Mouse (Mus musculus): ENCODE measurements around the gene Vps9d1.
"Not testable (repeated sequence)": the region's sequence is repeated elsewhere in the genome, so short reads cannot be mapped to it uniquely, and the experiment has no call there.

Vps9d1 gene

DNA sequence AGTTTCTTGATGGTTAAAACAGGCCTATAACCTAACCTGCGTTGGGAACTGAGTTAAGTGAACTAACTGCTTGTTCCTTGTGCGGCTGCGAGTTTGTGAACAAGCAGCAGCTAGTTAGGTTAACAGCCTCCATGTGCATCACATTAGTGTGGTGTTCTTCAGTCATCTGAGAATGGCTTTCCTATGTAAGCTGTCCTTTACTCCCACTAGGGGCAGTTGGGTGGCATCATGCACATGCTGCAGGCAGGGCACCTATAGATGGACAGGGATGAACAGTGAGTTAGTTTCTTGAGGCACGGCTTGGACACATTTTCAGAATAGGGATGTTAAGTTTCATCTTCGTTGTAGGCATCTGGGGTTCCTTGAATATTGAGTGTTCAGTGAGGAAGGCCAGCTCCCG, 1.0 kb upstream of the Vps9d1 start:
- no peak for ATAC-seq (ENCODE audit: insufficient number of reproducible peaks, low FRiP score, low TSS enrichment)

DNA sequence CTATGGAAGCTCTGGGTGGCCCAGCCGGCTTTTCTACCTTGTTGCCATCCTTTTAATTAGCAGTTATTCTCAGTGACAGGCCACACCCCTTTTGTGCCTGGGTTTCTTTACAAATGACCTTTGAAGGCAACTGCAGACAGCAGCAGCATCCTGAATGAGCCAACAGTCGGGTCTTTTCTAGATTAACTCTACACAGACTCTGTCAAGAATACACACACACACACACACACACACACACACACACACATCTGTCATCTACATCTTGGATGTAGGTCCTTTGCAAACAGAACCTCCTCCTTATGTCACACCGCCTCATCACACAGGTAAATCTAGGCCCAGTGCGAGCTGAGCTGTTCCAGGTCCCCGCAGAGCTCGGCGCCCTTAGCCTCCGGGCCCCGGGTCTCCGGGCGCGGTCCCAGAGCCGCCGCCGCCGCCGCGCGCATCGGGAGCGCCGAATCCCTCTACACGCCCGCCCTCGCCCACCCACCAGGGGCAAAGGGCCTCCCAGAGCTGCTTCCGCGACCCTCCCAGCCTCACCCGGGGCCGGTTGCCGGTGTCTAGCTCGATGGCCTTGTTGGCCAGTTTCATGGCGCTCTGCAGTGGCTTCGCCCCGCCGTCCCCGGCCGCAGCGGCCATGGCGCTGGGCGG, 573 bp downstream of the Vps9d1 start:
- no peak; the same call in 1 of the 2 replicates for ATAC-seq (ENCODE audit: insufficient number of reproducible peaks, low FRiP score, low TSS enrichment)

DNA sequence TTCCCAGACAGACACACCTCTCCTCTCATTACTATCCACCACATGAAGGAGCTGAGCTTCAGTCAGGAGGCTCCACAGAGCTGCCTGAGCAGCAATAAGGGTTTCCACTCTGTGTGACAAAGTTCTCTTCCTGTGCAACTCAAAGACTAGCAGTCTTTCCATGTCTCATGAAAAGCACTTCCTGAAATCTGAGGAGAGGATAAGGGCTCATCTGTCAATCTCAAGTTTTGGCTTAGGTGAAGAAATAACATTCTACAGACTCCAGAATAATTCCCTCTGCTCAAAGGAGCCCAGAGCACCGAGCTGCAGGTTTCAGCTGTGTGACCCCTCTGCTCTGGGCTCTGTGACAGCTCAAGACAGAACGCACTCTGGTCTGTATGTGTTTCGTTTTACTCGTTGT, 1.2 kb downstream of the Vps9d1 start:
- no peak for ATAC-seq (ENCODE audit: insufficient number of reproducible peaks, low FRiP score, low TSS enrichment)

DNA sequence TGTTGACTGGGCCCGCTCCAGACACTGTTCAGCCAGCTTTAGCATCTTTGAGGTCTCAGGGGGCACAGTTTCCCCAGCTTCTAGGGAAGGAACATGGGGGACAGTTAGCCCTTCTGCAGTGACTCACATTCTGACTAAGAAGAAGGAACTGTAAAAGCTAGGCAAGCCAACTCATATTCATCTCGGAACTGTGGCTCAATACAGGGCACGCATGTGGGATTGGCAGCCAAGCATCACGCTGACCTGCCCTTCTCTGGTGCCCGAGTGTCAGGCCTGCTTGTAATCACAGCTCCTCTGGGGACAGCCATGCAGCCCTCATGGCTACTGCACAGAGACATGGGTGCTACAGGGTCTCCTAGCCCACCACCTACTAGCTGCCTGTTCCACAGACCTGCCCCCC, 3.2 kb downstream of the Vps9d1 start:
- no peak for ATAC-seq (ENCODE audit: insufficient number of reproducible peaks, low FRiP score, low TSS enrichment)

DNA sequence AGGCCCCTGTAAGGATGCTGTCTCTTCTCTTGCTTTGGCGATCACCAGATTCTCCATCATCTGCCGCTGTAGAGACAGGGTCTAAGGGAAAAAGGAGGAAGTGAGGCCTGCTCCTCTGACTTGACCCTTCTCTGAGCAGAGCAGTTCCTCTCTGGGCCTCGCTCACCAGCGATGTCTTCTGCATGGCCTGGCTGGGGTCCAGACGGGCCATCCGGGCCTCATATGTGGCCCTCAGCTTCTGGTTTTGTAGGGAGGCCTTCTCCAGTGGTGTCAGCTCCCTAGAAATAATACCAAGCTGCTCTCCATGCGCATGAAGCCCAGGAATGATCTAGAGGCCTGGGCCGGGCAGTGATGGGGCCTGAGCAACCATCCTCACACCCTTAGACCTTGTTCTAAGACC, 5.6 kb downstream of the Vps9d1 start:
- no peak for ATAC-seq (ENCODE audit: insufficient number of reproducible peaks, low FRiP score, low TSS enrichment)

DNA sequence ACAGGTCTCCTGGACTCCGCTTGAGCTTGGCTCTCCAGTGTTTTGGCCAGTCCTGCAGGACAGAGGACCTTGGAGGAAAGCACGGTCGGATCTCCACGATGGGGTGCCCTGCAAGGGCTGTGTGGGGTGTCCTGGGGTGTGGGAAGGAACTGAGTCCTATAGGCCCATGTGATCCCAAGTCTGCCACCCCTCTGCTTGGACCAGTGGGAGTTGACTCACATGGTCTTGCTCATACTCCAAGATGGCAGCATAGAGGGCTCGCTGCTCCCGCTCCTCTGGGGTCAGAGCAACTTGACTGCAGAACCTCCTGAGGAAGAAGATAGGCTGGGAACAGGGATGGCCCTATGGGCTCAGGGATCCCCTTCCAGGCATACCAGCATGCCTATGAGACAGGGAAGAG, 6.4 kb downstream of the Vps9d1 start:
- no peak for ATAC-seq (ENCODE audit: insufficient number of reproducible peaks, low FRiP score, low TSS enrichment)

DNA sequence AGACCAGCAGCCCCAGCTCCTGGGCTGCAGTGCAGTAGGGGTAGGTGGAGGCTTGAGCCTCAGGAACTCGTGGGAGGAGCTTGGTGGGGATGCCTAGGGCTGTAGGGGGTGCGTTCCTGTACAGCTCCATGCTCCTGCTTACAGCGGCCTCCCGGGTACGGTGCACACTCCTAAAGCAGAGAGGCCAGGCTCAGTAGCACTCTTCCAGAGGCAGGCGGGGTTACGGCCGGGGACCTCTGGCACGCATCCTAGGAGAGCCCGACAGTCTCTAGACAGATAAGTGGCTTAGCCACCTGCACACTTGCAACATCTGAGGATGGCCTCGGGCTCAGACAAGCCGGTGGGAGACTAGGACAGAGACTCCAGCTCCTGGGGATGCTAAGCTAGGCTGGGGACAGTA, 8.6 kb downstream of the Vps9d1 start:
- ATAC-seq (ENCODE audit: insufficient number of reproducible peaks, low FRiP score, low TSS enrichment): no peak

DNA sequence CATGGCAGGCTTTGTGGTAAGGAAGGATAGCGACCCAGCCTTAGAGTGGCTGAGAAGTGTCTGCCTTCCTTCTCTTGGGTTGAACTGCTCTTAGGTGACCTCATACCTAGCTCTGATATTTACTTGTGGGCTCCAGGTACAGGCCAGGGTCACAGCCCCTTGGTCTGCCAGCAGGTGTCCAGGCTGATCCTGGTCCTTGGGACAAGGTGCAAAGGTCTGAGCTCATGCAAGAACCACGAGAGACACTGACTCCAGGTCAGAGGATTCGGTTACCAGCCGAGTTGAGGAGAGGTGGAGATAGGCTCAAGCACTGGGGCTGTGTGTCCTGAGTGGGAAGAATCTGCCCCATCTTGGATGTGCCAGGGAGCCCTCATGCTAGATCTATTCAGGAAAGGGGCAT, 9.8 kb downstream of the Vps9d1 start:
- ATAC-seq (ENCODE audit: insufficient number of reproducible peaks, low FRiP score, low TSS enrichment): no peak

DNA sequence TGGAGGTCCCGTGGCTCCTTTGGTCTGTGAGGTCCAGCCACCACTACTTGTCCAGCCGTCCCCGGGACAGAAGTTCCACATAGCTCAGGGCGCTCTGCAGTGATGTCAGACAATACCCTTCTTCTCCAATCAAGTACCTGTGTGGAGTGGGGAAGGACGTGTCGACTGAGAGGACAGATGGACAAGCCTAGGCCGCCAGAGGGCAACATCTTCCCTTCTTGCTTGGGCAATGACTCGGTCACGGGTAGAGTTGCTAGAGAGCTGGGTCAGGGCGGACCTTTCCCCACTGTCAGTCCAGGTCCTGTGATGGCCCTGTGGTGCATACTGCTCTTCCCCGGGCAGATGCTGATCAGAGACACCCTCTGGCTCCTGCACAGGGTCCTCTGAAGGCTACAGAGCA, 11.1 kb downstream of the Vps9d1 start:
- ATAC-seq (ENCODE audit: insufficient number of reproducible peaks, low FRiP score, low TSS enrichment): no peak

DNA sequence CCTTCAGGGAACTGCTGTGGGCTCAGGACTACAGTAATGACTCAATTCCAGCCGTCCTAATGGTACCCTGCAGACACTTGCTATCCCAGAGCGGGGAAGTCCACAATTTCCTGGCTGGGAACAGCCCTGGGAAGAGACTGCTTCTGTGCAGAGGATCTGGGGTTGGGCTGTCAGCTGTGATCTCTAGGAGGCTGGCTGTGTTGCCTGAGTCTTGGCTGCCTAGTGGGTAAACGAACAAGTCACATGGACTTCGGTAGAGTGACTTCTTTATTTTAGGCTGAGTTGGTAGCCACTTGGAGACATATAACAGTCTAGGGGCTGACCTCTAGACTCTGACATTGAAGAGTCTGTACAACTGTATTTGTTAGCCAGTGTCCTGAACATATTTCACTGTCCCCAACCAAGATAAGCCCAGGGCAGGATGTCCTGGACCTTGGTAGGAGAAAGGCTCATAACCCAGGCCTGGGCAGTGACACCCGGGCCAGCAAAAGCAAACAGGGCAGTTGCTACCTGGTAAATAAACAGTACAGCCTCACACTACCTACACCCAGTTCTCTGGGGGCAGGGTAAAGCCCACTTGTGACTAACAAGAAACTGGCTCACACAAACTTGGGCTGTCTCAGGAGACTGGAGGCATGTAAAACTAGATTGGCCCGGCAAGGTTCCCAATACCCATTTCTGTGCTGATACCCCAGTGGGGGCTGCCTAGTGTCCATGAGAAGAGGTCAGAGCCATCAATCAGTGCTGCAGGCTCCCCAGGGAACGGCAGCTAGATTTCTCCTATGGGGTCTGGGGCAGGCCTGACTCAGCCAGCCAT, 11.8 kb downstream of the Vps9d1 start:
- no peak for ATAC-seq (ENCODE audit: insufficient number of reproducible peaks, low FRiP score, low TSS enrichment)

DNA sequence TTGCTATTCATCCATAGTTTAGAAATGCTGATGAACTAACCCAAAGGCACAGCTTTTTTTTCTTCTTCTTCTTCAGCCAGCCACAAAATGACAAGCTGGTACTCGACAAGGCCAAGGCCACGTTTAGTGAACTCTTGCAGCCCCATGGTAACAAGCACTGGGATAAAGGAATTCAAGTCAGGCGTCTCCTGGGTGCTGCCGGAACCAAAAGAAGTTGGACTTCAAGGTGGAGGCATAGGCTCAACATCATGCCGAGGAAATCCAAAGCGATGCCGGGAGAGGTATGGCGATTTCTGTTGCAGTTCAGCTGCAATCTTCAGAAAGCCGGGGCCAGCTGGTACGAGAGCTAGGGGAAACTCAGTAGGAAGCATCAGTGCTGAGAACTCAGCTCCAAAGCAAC, 14.8 kb downstream of the Vps9d1 start:
- no peak for ATAC-seq (ENCODE audit: insufficient number of reproducible peaks, low FRiP score, low TSS enrichment)

DNA sequence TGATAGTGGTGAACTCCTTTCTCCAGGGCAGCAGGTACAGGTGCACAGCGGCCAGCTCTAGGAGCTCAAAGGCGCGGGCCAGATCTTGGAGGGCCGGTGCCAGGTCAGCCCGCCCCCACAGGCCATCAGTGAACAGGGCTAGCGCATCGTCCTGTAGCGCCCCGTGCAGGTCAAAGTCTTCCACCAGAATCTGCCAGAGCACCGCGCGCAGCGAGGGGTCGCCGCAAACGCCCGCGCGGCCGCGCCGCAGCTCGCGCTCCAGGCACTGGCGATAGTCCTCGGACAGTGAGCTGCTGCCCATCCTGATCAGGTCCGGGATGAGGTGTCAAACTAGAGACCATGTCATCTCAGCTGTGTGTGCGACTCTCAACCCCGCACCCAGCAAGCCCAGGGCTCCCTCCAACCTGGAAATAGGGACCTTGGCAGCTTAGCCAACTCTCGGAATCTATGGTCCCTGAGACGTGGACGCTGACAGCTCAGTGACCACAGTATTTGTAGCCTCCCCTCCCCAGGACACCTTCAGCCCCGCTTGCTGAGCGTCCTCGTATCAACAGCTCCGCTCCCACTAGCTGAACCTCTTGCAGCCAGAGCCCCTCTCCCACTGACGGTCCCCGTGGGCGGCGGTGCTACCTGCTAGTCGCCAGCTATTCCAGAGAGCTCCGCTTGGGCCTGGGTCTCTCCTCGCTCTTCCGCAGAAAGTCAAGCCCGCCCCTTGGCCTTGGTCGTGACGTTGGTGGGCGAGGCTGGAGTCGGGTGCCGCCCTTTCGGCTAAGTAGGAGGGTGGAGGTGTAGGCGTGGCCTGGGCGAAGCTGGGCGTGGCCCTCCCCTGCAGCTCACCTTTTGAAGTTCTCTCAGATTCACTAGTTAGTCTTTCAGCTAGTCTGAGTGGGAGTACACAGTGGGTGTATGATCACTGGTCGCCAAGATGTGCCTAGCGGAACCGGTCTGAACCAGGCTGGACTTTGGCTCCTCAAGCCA, 18.3 kb downstream of the Vps9d1 start, which contains the start of gene Spata2l:
TSS of gene Spata2l (minus strand) at position 714 of the 978 bp plus-strand sequence.
- peak; percentile 73 for ATAC-seq (ENCODE audit: insufficient number of reproducible peaks, low FRiP score, low TSS enrichment)

DNA sequence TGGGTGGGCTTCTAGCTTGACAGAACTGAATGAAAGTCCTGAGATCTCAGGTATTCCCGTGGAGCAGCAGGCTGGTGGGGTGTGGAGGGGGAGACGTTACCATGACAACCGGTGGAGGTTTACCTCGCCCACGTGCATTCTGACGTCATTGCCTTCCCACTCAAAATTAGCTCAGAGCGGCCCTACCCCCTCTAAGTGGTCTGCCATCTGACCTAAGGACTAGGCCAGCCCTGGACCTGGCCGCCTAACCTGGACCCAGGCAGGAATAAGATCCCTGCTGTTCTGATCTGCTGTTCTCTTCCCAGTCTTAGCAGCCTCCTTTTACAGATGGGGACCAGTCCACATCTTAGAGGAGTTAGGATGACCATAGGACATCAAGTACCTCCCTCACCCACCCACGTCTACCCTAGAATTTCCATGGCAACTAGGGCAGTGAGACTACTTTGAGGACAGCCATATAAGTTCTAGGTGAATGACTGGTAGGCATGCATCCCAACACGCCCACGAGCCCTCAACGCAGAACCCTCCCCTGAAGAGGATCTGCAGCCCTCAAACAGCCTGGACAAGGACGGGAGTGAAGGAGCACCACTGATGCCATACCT, 19.1 kb downstream of the Vps9d1 start:
- 0 out of 2 replicates have a peak, but pooled peaks have one; percentile 8 for ATAC-seq (ENCODE audit: insufficient number of reproducible peaks, low FRiP score, low TSS enrichment)

DNA sequence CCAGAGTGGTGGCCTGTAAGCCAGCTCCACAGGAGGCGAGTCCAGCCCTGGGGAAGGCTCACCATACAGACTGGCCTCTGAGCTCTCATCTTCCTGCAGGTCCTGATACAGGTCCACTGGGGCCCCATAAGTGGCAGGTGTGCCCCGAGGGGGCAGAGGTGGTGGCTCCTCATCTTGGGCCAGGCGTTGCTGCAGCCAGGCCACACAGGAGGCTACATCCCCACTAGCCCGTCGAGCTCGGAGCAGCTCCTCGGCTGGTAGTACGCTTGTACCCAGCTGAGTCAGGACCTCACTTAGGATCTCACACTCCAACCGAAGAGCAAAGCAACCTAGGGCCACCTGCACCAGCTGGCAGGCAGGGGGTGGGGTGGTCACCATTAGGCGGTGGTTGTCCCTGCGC, 20.4 kb downstream of the Vps9d1 start:
- no peak for ATAC-seq (ENCODE audit: insufficient number of reproducible peaks, low FRiP score, low TSS enrichment)

DNA sequence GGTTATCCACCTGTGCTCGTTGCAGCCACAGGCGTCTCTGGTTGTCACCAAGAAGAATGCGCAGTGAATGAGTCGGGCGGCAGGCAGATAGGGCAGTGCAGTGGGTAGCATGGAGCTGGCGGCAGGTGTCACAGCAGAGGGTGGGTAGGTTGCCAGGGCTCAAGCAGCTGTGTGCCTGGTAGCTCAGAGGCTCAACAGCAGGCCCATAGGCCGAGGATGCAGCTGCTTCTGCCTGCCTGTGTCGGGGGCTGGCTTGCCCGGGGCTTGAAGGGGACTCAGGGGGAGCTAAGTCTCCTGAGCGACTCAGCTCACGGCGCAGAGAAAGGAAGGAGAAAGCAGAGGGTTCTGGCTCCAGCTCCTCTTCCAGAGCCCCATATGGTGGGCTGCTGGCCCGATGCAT, 20.8 kb downstream of the Vps9d1 start:
- no peak for ATAC-seq (ENCODE audit: insufficient number of reproducible peaks, low FRiP score, low TSS enrichment)

DNA sequence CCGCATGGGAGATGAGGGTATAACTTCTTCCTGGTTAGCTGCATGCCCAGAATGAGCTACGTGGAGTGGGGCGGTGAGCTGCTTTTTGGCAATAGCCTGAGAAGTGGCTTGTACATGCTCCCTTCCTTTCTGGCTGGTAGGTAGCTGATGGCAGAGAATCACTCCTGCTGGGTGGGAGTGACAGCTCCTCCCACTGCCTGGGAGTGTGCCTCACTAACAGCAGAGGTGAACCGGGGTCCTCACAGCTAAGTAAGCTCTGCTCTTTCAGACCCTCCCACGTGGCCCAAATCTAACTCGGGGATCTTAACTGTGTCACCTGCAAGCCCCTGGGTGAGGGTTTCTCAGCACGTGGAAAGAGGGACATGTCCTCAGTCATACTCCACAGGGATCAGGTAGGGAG, 21.6 kb downstream of the Vps9d1 start:
- ATAC-seq (ENCODE audit: insufficient number of reproducible peaks, low FRiP score, low TSS enrichment): no peak

DNA sequence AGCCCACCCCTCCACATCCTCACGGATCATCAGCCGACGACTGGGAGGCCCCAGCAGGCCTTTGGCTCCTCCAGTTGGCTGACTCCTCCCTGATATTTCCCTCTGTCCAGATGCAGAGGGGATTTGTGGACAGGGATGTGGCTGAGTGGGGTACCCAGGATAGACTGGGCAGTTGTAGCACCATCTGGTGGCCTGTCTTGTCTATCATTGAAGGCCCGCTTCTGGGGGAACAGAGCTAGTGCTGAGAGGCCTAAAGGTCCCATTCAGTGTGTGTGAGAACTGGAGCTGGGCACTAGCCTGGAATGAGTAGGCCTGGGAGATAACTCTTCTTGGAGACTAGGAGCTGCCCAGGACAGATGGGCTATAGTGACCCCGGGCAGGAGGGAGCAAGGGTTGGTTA, 22.4 kb downstream of the Vps9d1 start:
- ATAC-seq (ENCODE audit: insufficient number of reproducible peaks, low FRiP score, low TSS enrichment): no peak

DNA sequence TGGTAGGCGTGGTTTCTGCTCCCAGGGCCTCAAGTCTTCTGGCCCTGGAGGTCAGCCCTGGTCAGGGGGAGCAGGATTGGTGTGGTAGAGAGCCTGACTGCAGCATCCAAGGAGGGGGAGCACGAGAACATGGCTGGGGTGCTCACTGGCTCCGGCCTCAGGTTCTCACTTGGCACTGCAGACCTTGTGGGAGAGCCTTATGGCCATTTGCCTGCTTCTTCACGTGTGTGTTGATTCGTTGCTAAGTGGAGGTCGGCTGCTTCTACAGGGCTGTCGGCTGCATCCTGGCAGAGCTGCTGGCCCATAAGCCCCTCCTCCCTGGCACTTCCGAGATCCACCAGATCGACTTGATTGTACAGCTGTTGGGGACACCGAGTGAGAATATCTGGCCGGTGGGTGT, 23.8 kb downstream of the Vps9d1 start:
- ATAC-seq (ENCODE audit: insufficient number of reproducible peaks, low FRiP score, low TSS enrichment): not testable (repeated sequence)

DNA sequence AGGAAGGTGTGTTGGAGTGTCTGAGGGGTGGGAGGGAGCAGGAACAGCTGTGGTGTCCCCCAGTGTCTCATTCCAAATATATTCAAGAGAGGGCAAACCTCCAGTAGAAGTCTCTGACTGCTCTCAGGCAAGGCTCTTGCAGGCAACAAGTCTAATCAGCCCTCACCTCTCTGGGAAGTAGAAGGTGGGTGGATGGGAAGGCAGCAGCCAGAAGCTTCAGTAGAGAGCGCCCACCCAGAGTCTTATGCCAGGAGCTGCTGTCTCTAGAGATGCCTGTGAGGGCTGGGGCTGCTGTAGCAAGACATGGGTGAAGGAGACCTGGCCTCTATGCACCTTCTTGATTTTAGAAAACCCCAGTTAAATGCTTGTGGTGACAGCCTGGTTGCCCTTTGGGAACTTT, 25.7 kb downstream of the Vps9d1 start:
- no peak for ATAC-seq (ENCODE audit: insufficient number of reproducible peaks, low FRiP score, low TSS enrichment)

All from cerebellum, adult (tissue).